Mouse (Mus musculus) olfactory bulb, adult 2 months (tissue): ENCODE data around the gene Tmem138. TPM values are rescaled to one million over a fixed set of nuclear protein-coding genes. Genes with fewer than 3 reads are reported as not detected.

Source experiments
- H3K27ac ChIP-seq: fragments of 200-500 bp; 2 replicates; pipeline ENCODE4 v1.5.1; 2012; ENCODE audit warnings: low read depth, low read length; ENCODE audit not compliant: insufficient read depth
- H3K4me1 ChIP-seq: fragments of 200-500 bp; 2 replicates; pipeline ENCODE4 v1.6.1; 2012; ENCODE audit warnings: low read length; ENCODE audit not compliant: control insufficient read depth, insufficient read depth
- H3K4me3 ChIP-seq: fragments of 200-500 bp; 2 replicates; pipeline ENCODE4 v1.5.1; 2012; ENCODE audit warnings: mild to moderate bottlenecking, low read depth, low read length, moderate library complexity; ENCODE audit not compliant: insufficient read depth
- CTCF ChIP-seq: fragments of 200-500 bp; IDR thresholded peaks from 2 replicates; pipeline ENCODE4 v1.5.1; 2012; ENCODE audit warnings: low read depth, mild to moderate bottlenecking, low read length, moderate library complexity; ENCODE audit not compliant: insufficient read depth
- POLR2A ChIP-seq: fragments of 200-500 bp; IDR thresholded peaks from 2 replicates; pipeline ENCODE4 v1.6.1; 2012; ENCODE audit warnings: mild to moderate bottlenecking, low read depth, low read length, moderate library complexity; ENCODE audit not compliant: insufficient read depth
- WGBS: fragments of 180-500 bp; shearing (Covaris S2); methylation state at CpG from one replicate; pipeline ENCODE4 v1.1.7; 2018; 5-methylcytosine and 5-hydroxymethylcytosine counted together
- polyA plus RNA-seq: library from polyadenylated mRNA; stranded (reverse); fragments of >200 nt; gene quantifications from 2 replicates; pipeline ENCODE4 v1.2.4, GENCODE M21; 2012; ENCODE audit warnings: low replicate concordance; ENCODE audit not compliant: missing spikeins, insufficient read depth, insufficient read length

Tmem138 gene
- polyA plus RNA-seq, 1 experiment, result not detected

GRCm38 (mm10) chr19:10557430-10557829 is 19.7 kb downstream of the Tmem138 start:
- WGBS, result 57% methylated on average over 2 of the region's 2 CpGs
- TF ChIP-seq CTCF (no peak), POLR2A (no peak)
- Histone ChIP-seq H3K4me3 (no peak overlapping the region), H3K27ac (no peak overlapping the region), H3K4me1 (no peaks in the 10 kb centered on the region)

- H3K27ac ChIP-seq, result no peak overlapping the region
- H3K4me1 ChIP-seq, result no peaks in the 10 kb centered on the region
- no peak overlapping the region for H3K4me3 ChIP-seq
- 69% methylated on average over 2 of the region's 2 CpGs for WGBS
- TF ChIP-seq CTCF (no peak), POLR2A (no peak)
Observed at GRCm38 (mm10) chr19:10557001-10557400, 20.2 kb downstream of the Tmem138 start.

GRCm38 (mm10) chr19:10555624-10556510 is 21.3 kb downstream of the Tmem138 start, which contains the start of gene Tmem216:
TSS of gene Tmem216 (minus strand) at chr19:10556238.
- H3K4me3 ChIP-seq, result peak within 1 kb of the TSS; percentile 86
- peak within 1 kb of the TSS; percentile 70 for H3K27ac ChIP-seq
- under 1% methylated on average over 43 of the region's 43 CpGs for WGBS
- TF ChIP-seq CTCF, result no peak
- TF ChIP-seq POLR2A, result peak; percentile 34; the same call in 1 of the 2 replicates
- H3K4me1 ChIP-seq, result no peaks in the 10 kb centered on the region

GRCm38 (mm10) chr19:10539454-10539853 is 37.7 kb downstream of the Tmem138 start:
- H3K4me3 ChIP-seq, result no peak overlapping the region
- TF ChIP-seq CTCF (no peak), POLR2A (no peak)
- 91% methylated on average over 5 of the region's 5 CpGs for WGBS
- H3K27ac ChIP-seq, result no peak overlapping the region
- H3K4me1 ChIP-seq, result no peaks in the 10 kb centered on the region

GRCm38 (mm10) chr19:10530082-10530481 is 47.1 kb downstream of the Tmem138 start:
- 97% methylated on average over 1 of the region's 1 CpGs for WGBS
- H3K27ac ChIP-seq, result no peak overlapping the region
- no peak for TF ChIP-seq POLR2A
- no peak for TF ChIP-seq CTCF
- H3K4me1 ChIP-seq, result no peaks in the 10 kb centered on the region
- no peak overlapping the region for H3K4me3 ChIP-seq

GRCm38 (mm10) chr19:10525910-10526309 is 51.3 kb downstream of the Tmem138 start, which contains the start of gene Sdhaf2:
TSS of gene Sdhaf2 (minus strand) at chr19:10526142.
- Histone ChIP-seq H3K4me1 (peaks cover 3% of the 10 kb centered on the region; the same call in 1 of the 2 replicates), H3K4me3 (peak within 1 kb of the TSS; percentile 75), H3K27ac (peak within 1 kb of the TSS; percentile 76)
- TF ChIP-seq POLR2A (no peak), CTCF (no peak)
- 0% methylated on average over 11 of the region's 11 CpGs for WGBS

GRCm38 (mm10) chr19:10525106-10525901 is 51.9 kb downstream of the Tmem138 start, which contains the start of gene Cpsf7:
TSS of gene Cpsf7 (plus strand) at chr19:10525266.
- Histone ChIP-seq H3K4me1 (peaks cover 3% of the 10 kb centered on the region; the same call in 1 of the 2 replicates), H3K27ac (peak within 1 kb of the TSS; percentile 96), H3K4me3 (peak within 1 kb of the TSS; percentile 75)
- under 1% methylated on average over 83 of the region's 93 CpGs for WGBS
- TF ChIP-seq POLR2A (0 out of 2 replicates have a peak, but pooled peaks have one; percentile 66), CTCF (no peak)

- Histone ChIP-seq H3K4me1 (peaks cover 3% of the 10 kb centered on the region; the same call in 1 of the 2 replicates), H3K27ac (peak overlapping the region; percentile 96), H3K4me3 (peak overlapping the region; percentile 75)
- TF ChIP-seq CTCF, result no peak
- no peak; the same call in 1 of the 2 replicates for TF ChIP-seq POLR2A
- WGBS, result under 1% methylated on average over 19 of the region's 19 CpGs
Observed at GRCm38 (mm10) chr19:10524784-10525105, 52.4 kb downstream of the Tmem138 start.

GRCm38 (mm10) chr19:10523483-10524080 is 53.6 kb downstream of the Tmem138 start:
- no peak overlapping the region for H3K4me3 ChIP-seq
- no peak for TF ChIP-seq POLR2A
- TF ChIP-seq CTCF, result no peak
- H3K4me1 ChIP-seq, result peaks cover 3% of the 10 kb centered on the region; the same call in 1 of the 2 replicates
- H3K27ac ChIP-seq, result no peak overlapping the region
- 84% methylated on average over 5 of the region's 5 CpGs for WGBS
